Mouse (Mus musculus) intestine, embryonic 16.5 days (tissue): ENCODE data around the gene Babam2. TPM values are rescaled to one million over a fixed set of nuclear protein-coding genes. Genes with fewer than 3 reads are reported as not detected.
"Not testable (repeated sequence)": the region's sequence is repeated elsewhere in the genome, so short reads cannot be mapped to it uniquely, and the experiment has no call there.

Source experiments
- ATAC-seq: fragments of 200-750 bp; cut with Nextera tagmentation; 2 replicates; pipeline ENCODE4 v1.8.0; 2017; ENCODE audit warnings: moderate TSS enrichment, moderate library complexity
- H3K27ac ChIP-seq: fragments of 300-500 bp; sonication (generic); 2 replicates; pipeline ENCODE4 v1.5.1; 2014; ENCODE audit warnings: mild to moderate bottlenecking, low read length
- H3K27me3 ChIP-seq: fragments of 300-500 bp; sonication (generic); replicated peaks from 2 replicates; pipeline ENCODE4 v1.6.1; 2014; ENCODE audit warnings: low read length, control low read depth, mixed read lengths; ENCODE audit not compliant: control insufficient read depth, insufficient read depth
- H3K36me3 ChIP-seq: fragments of 300-500 bp; sonication (generic); 2 replicates; pipeline ENCODE4 v1.6.1; 2014; ENCODE audit warnings: low read length, control low read depth; ENCODE audit not compliant: control insufficient read depth, insufficient read depth
- H3K4me1 ChIP-seq: fragments of 300-500 bp; sonication (generic); 2 replicates; pipeline ENCODE4 v1.6.1; 2014; ENCODE audit warnings: low read length, control low read depth, mixed read lengths; ENCODE audit not compliant: control insufficient read depth, insufficient read depth
- H3K4me2 ChIP-seq: fragments of 300-500 bp; sonication (generic); 2 replicates; pipeline ENCODE4 v1.6.1; 2014; ENCODE audit warnings: low read depth, low read length, control low read depth
- H3K4me3 ChIP-seq: fragments of 300-500 bp; sonication (generic); 2 replicates; pipeline ENCODE4 v1.5.1; 2014; ENCODE audit warnings: mild to moderate bottlenecking, low read length
- H3K9ac ChIP-seq: fragments of 300-500 bp; sonication (generic); 2 replicates; pipeline ENCODE4 v1.6.1; 2014; ENCODE audit warnings: low read depth, low read length
- H3K9me3 ChIP-seq: fragments of 300-500 bp; sonication (generic); 2 replicates; pipeline ENCODE4 v1.6.1; 2016; ENCODE audit warnings: low read length, control low read depth; ENCODE audit not compliant: control insufficient read depth
- WGBS: fragments of 180-500 bp; shearing (Covaris S2); extraction: QIAGEN DNeasy Blood & Tissue Kit; methylation state at CpG from one replicate; pipeline ENCODE4 v1.1.7; 2014; 5-methylcytosine and 5-hydroxymethylcytosine counted together
- polyA plus RNA-seq: library from polyadenylated mRNA; unstranded; fragments of >200 nt; fragmentation: Nextera tagmentation; extraction: Ambion mirVana; gene quantifications from 2 replicates; pipeline ENCODE4 v1.2.1, GENCODE M21; 2015

Babam2 gene
- polyA plus RNA-seq, 1 experiment from 2014 or later, result 69.0 TPM

GRCm38 (mm10) chr5:31853831-31854230 is 156.3 kb downstream of the Babam2 start:
- H3K27ac ChIP-seq, result no peak overlapping the region
- 91% methylated on average over 1 of the region's 1 CpGs for WGBS
- no peaks in the 10 kb centered on the region for H3K36me3 ChIP-seq
- no peaks in the 10 kb centered on the region for H3K4me1 ChIP-seq
- no peak for ATAC-seq
- no peak overlapping the region for H3K4me2 ChIP-seq
- H3K9me3 ChIP-seq, result no peaks in the 10 kb centered on the region
- no peak overlapping the region for H3K4me3 ChIP-seq
- H3K27me3 ChIP-seq, result no peaks in the 10 kb centered on the region
- H3K9ac ChIP-seq, result no peak overlapping the region

- 81% methylated on average over 10 of the region's 10 CpGs for WGBS
- not testable (repeated sequence) for H3K4me2 ChIP-seq, H3K9ac ChIP-seq, H3K36me3 ChIP-seq, H3K4me3 ChIP-seq, H3K4me1 ChIP-seq, H3K9me3 ChIP-seq, ATAC-seq, H3K27ac ChIP-seq, H3K27me3 ChIP-seq
Measured at GRCm38 (mm10) chr5:31858877-31859276, 161.4 kb downstream of the Babam2 start.

- H3K4me3 ChIP-seq, result no peak overlapping the region
- no peak overlapping the region for H3K4me2 ChIP-seq
- no peak overlapping the region for H3K9ac ChIP-seq
- peaks cover 8% of the 10 kb centered on the region for H3K4me1 ChIP-seq
- H3K27ac ChIP-seq, result no peak overlapping the region
- H3K9me3 ChIP-seq, result no peaks in the 10 kb centered on the region
- H3K36me3 ChIP-seq, result no peaks in the 10 kb centered on the region
- 36% methylated on average over 1 of the region's 1 CpGs for whole genome bisulfite sequencing
- no peaks in the 10 kb centered on the region for H3K27me3 ChIP-seq
- ATAC-seq, result no peak
Measured at GRCm38 (mm10) chr5:31860426-31860825, 162.9 kb downstream of the Babam2 start.

GRCm38 (mm10) chr5:31860831-31861624 is 163.5 kb downstream of the Babam2 start:
- Histone ChIP-seq H3K4me2 (no peak overlapping the region), H3K4me3 (no peak overlapping the region), H3K36me3 (no peaks in the 10 kb centered on the region), H3K27me3 (no peaks in the 10 kb centered on the region), H3K9me3 (no peaks in the 10 kb centered on the region), H3K27ac (no peak overlapping the region), H3K9ac (no peak overlapping the region), H3K4me1 (peaks cover 10% of the 10 kb centered on the region)
- WGBS, result 85% methylated on average over 5 of the region's 5 CpGs
- ATAC-seq, result no peak

- H3K4me2 ChIP-seq, result no peak overlapping the region
- no peaks in the 10 kb centered on the region for H3K9me3 ChIP-seq
- peak; percentile 78 for ATAC-seq
- no peaks in the 10 kb centered on the region for H3K27me3 ChIP-seq
- WGBS, result 52% methylated on average over 1 of the region's 1 CpGs
- H3K9ac ChIP-seq, result no peak overlapping the region
- H3K4me3 ChIP-seq, result no peak overlapping the region
- H3K4me1 ChIP-seq, result peaks cover 11% of the 10 kb centered on the region
- H3K36me3 ChIP-seq, result no peaks in the 10 kb centered on the region
- H3K27ac ChIP-seq, result no peak overlapping the region; the same call in 1 of the 2 replicates
Measured at GRCm38 (mm10) chr5:31862753-31863468, 165.4 kb downstream of the Babam2 start.

GRCm38 (mm10) chr5:31864095-31864494 is 166.6 kb downstream of the Babam2 start:
- Histone ChIP-seq H3K36me3 (no peaks in the 10 kb centered on the region), H3K9ac (no peak overlapping the region), H3K4me1 (peaks cover 11% of the 10 kb centered on the region), H3K4me3 (no peak overlapping the region), H3K9me3 (no peaks in the 10 kb centered on the region), H3K27me3 (no peaks in the 10 kb centered on the region), H3K4me2 (no peak overlapping the region), H3K27ac (peak overlapping the region; percentile 65; the same call in 1 of the 2 replicates)
- WGBS, result 37% methylated on average over 2 of the region's 2 CpGs
- peak; percentile 72 for ATAC-seq

GRCm38 (mm10) chr5:31866071-31866470 is 168.6 kb downstream of the Babam2 start:
- H3K9ac ChIP-seq, result no peak overlapping the region
- H3K27ac ChIP-seq, result 0 out of 2 replicates have a peak overlapping the region, but pooled peaks have one; percentile 11
- H3K4me2 ChIP-seq, result no peak overlapping the region
- H3K36me3 ChIP-seq, result no peaks in the 10 kb centered on the region
- no peaks in the 10 kb centered on the region for H3K9me3 ChIP-seq
- H3K4me1 ChIP-seq, result peaks cover 11% of the 10 kb centered on the region
- ATAC-seq, result no peak
- no peaks in the 10 kb centered on the region for H3K27me3 ChIP-seq
- WGBS, result 60% methylated on average over 3 of the region's 3 CpGs
- H3K4me3 ChIP-seq, result no peak overlapping the region

- peak; percentile 85 for ATAC-seq
- H3K4me3 ChIP-seq, result no peak overlapping the region
- H3K9ac ChIP-seq, result no peak overlapping the region
- H3K4me2 ChIP-seq, result no peak overlapping the region
- H3K36me3 ChIP-seq, result no peaks in the 10 kb centered on the region
- H3K4me1 ChIP-seq, result peaks cover under 1% of the 10 kb centered on the region; the same call in 1 of the 2 replicates
- no peaks in the 10 kb centered on the region for H3K9me3 ChIP-seq
- no peaks in the 10 kb centered on the region for H3K27me3 ChIP-seq
- peak overlapping the region; percentile 16 for H3K27ac ChIP-seq
- 66% methylated on average over 8 of the region's 8 CpGs for WGBS
Measured at GRCm38 (mm10) chr5:31870856-31871520, 173.5 kb downstream of the Babam2 start.

GRCm38 (mm10) chr5:31873328-31873727 is 175.8 kb downstream of the Babam2 start:
- Histone ChIP-seq H3K4me3 (no peak overlapping the region), H3K36me3 (no peaks in the 10 kb centered on the region), H3K4me2 (no peak overlapping the region), H3K4me1 (no peaks in the 10 kb centered on the region), H3K27ac (no peak overlapping the region), H3K9me3 (no peaks in the 10 kb centered on the region), H3K9ac (no peak overlapping the region), H3K27me3 (no peaks in the 10 kb centered on the region)
- ATAC-seq, result no peak
- 86% methylated on average over 2 of the region's 2 CpGs for whole genome bisulfite sequencing
